Mouse (Mus musculus) cerebellum, adult 11-12 months (tissue): Measurements from ENCODE around the gene G6pc.
"Not testable (repeated sequence)": the region's sequence is repeated elsewhere in the genome, so short reads cannot be mapped to it uniquely, and the experiment has no call there.

Experiments
- DNase-seq: peaks from one replicate; pipeline ENCODE4 v3.0.0; 2022

G6pc gene

DNA sequence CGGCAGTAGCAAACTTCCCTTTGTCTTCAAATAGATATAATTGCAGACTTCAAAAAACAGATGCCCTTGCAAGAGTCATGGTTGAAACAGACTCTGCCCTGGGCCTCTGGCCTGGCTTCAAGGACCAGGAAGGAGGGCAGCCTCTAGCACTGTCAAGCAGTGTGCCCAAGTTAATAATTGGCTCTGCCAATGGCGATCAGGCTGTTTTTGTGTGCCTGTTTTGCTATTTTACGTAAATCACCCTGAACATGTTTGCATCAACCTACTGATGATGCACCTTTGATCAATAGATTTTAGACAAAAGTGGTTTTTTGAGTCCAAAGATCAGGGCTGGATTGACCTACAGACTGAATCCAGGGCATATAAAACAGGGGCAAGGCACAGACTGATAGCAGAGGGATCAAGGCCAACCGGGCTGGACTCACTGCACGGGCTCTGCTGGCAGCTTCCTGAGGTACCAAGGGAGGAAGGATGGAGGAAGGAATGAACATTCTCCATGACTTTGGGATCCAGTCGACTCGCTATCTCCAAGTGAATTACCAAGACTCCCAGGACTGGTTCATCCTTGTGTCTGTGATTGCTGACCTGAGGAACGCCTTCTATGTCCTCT, at the start of gene G6pc:
TSS of gene G6pc (plus strand) at position 236 of the 610 bp plus-strand sequence.
- no peak for DNase-seq

DNA sequence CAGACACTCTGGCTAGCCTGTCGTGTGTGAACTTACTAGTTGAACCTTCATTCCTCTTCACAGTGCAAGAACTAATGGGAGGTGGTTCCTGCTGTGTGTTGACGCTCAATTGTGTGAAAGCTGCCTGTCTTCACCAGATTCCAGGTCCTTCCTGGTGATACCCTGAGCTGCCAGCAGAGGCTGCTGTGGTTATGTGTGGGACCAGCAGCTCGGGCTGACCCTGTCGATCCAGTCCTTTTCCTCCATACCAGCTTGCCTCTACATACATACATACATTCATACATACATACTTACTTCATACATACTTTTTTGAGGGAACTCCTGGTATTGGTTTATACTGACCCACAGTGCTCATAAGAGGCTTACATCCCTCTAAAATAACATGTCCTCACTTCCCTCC, 43.8 kb upstream of the G6pc start:
- peak; percentile 54 for DNase-seq

DNA sequence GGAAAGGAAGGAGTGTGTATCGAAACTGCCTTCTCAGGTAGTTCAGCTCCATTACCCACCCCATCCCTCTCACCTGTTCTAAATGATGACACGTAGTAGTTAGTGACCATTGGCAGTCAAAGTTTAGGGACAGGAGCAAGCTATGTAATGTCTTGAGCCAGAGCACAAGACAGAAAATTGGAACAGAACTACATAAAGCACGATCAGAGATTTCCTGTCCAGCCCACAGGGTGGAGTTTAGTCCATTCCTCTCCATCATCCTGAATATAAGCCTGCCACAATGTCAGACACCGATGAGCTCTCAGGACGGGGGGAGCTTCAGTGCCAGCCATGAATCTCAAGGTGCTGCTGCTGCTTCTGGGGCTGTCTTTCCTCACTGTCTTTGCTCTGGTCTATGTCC, 42.6 kb upstream of the G6pc start, which contains the start of gene Aoc2:
TSS of gene Aoc2 (plus strand) at position 301 of the 400 bp plus-strand sequence.
- DNase-seq = no peak

DNA sequence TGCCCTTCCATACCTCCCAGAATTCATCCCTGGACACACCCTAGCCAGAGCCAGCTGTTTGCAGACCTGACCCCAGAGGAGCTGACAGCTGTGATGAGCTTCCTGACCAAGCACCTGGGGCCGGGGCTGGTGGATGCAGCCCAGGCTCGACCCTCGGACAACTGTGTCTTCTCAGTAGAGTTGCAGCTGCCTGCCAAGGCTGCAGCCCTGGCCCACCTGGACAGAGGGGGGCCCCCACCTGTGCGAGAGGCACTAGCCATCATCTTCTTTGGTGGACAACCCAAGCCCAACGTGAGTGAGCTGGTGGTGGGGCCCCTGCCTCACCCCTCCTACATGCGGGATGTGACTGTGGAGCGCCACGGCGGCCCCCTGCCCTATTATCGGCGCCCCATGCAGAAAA, 42.2 kb upstream of the G6pc start:
- not testable (repeated sequence) for DNase-seq

DNA sequence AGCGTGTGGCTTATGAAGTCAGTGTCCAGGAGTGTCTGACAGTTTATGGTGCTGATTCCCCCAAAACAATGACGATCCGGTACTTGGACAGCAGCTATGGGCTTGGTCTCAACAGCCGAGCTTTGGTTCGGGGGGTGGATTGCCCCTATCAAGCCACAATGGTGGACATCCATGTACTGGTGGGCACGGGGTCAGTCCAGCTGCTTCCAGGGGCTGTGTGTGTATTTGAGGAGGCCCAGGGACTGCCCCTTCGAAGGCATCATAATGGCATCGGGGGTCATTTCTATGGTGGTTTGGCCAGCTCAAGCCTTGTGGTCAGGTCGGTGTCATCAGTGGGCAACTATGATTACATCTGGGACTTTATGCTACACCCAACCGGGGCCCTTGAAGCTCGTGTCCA, 41.2 kb upstream of the G6pc start:
- DNase-seq = no peak

DNA sequence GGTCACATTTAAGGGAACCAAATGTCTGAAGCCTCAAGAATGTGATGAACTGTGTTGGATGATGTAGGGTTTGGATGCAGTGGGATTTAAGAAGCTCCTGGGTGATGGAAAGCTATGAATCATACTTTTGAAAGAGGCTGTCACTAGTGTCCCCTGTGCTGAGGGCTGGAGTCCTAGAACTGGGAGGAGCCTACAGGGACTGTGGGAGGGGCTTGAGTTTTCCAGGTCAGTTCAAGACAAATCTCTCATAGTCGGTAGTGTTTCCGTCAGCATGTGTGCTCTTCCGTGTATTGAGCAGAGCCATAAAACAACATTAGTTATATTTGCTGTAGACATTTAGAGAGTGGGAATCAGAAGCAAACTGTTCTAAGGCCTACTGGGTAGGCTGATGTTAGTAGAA, 40.0 kb upstream of the G6pc start:
- DNase-seq = no peak

DNA sequence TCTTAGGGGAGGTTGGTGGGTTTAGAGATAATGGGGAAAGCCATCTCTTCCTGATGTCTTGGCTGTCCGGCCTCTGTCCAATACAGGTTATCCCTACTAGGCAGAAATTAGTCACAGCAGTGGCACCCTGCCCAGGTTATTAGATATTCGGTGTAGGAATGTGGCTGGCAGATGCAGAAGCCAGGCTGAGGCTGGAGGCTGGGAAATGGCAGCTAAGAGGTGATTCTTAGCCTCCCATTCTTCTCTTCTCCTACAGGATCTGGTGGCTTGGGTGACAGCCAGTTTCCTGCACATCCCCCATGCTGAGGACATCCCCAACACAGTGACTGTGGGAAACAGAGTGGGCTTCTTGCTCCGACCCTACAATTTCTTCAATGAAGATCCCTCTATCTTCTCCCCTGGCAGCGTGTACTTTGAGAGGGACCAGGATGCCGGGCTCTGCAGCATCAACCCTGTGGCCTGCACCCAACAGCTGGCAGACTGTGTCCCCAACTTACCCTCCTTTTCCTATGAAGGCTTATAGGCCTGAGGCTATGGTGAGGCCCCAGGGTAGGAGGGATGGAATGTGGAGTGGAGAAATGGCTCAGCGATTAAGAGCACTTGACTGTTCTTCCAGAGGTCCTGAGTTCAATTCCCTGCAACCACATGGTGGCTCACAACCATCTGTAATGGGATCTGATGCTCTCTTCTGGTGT, 38.3 kb upstream of the G6pc start:
- DNase-seq = no peak

DNA sequence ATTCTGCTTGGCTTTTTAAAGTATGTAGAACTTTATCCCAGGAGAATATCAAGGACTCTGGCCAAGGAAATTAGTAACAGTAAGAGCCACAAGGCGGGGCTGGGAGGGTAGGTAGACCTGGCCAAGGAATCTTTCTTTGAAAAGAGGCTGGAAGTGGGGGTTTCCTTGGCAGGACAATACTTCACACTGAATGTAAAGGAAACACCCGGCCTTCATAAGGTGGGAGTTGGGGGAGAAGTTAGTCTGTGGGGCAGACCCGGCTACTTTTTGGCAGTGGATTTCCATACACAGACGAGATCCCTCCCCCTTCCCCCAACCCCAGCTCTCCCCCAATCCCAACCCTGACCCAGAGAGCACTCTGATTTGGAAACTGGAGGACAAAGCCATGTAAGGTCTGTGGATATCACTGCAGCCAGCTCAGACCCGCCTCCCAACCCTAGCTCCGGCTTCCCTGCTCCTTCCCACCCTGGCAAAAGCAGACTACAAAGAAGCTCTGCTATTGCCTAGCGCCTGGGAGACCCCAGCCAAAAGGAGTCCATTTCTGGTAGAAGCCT, 36.9 kb upstream of the G6pc start, which contains the start of gene Aoc3:
TSS of gene Aoc3 (plus strand) at position 235 of the 554 bp plus-strand sequence.
- DNase-seq = no peak

DNA sequence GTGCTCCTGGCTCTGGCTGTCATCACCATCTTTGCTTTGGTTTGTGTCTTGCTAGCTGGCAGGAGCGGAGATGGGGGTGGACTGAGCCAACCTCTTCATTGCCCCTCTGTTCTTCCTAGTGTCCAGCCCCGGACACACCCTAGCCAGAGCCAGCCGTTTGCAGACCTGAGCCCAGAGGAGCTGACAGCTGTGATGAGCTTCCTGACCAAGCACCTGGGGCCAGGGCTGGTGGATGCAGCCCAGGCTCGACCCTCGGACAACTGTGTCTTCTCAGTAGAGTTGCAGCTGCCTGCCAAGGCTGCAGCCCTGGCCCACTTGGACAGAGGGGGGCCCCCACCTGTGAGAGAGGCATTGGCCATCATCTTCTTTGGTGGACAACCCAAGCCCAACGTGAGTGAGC, 36.4 kb upstream of the G6pc start:
- not testable (repeated sequence) for DNase-seq

DNA sequence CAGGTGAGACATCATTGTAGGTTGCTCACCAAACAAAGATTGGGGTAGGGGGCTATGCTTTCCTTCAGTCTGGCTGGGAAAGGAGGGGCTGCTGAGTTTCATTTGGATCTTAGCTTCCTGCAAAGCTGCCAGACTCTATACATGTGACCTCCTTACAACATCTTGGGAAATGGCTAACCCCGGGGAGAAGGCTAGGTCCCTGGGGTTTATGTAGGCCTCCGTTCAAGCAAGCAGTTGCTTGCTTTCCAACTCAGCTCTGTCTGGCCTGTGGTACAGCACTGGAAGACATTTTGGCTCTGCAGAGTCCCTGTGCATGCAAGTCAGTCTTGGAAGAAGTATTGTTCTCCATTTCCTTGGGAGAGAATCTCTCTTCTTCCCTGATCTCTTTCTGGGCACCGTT, 34.8 kb upstream of the G6pc start:
- no peak for DNase-seq

DNA sequence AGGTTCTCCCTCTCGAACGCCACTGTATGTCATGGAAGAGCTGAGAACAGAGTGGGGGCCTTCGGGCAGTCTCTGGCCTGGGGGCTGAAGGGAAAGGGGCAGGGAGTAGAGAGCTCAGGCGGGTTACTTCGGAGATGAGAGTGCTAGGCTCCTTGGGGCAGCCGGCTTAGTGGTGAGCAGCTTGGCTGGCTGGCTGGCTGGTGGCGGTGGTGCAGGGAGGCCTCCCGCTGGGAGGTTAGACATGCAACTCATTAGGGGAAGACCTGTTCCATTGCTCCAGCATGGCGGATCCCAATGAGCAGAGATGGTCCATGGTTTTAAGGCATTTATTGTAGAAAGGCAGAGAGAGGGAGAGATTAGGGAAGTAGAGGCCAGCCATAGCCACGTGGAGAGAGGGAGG, 33.3 kb upstream of the G6pc start:
- no peak for DNase-seq

DNA sequence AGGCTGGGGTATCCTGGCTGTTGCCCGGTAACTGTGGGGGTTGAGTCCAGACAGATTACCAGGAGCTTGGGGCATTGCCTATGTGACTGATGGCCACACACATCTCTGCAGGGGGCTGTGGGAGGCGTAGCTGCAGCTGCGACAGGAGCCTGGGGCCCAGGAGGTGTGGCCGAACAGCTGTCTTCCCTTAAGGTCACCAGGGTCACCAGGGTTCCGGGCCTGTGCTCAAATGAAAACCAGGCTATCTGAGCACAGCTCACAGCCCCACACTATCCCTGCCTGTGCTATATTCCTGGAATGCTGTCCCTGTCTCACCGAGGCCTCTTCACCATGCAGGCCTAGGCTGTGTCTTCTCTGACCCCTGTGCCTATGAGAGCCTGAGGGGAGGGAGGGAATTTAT, 32.8 kb upstream of the G6pc start:
- DNase-seq = no peak

DNA sequence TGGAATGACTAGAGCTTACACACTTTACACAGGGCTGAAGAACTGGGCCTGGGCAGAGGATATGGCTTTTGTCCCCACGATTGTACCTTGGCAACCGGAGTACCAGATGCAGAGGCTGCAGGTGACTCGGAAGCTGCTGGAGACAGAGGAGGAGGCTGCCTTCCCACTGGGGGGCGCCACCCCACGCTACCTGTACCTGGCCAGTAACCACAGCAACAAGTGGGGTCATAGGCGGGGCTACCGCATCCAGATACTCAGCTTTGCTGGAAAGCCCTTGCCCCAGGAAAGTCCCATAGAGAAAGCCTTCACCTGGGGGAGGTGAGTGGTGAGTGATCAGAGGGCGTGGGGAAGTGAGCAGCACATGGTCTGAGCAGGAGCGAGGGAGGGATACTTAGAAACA, 31.7 kb upstream of the G6pc start:
- no peak for DNase-seq

DNA sequence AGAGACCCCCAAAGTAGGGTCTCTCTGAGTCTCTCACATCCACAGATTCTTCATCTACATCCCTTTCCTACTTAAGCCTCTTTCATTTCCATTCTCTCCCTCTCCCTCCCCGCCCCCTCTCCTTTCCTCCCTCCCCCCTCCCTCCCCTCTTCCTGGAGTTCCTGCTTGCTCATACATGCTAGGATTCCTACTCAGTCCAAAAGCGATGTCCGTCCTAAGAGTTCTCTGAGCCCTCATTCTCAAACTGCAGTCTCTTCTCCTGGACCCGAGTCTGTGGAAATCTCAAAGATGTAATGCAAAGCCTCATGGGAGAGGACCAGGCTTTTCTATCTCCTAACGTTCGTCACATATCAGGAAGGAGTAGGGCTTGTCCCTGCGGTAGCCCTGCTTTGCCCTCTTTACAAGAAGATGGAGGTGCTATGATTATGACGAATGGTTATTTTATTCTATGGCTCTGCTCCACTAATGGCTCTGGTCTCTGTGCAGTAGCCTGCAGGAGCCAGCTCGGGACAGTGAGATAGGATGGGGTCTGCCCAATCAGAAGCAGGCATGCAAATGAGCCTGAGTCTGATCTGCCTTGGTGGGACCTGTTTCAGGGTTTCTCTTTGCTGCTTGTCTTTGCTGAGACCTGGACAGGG, 29.1 kb upstream of the G6pc start:
- DNase-seq = peak; percentile 23

DNA sequence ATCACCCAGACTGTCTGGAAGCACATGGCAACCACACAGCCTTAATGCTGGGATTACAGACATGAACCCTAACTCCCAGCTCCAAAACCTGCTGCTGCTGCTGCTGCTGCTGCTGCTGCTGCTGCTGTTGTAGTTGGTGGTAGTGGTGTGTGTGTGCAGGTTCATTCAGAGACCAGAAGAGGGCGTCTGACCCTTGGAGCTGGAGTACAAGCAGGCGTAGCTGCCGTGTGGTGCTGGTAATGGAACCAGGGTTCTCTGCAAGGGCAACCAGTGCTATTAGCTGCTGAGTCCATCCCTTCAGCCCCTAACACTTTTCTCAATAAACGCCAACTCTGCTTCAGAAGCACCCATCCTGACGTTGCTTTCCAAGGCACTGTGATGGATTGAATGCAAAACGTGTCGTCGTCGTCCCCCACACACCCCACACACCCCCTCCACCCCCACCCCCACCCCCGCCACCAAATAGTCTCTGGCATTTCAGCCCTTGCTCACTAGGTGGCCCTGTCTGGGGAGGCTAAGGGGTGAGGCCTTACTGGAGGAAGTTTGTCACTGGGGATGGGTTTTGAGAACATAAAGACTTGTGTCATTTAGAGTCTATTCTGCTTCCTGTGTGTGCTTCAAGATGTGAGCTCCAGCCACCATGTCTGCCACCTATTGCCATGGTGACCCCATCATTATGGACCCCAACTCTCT, 20.1 kb upstream of the G6pc start:
- DNase-seq = no peak

DNA sequence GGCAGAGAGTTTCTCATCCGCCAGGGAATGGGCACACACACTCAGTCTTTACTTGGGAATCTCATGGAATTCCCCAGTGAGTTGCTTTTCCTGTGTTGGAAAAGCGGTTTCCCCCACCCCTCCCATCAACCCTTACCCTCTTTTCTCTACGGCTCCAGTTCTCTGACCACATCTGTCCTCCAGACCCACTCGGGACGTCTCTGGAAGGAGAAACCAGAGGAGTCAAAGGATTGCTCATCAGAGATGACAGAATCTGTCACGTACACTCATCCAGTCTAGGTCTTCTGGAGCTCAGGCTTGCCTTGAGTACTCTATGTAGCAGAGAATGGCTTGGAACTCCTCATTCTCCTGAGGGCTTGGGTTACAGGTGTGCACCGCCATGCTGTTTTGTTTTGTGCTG, 18.6 kb upstream of the G6pc start:
- no peak for DNase-seq

DNA sequence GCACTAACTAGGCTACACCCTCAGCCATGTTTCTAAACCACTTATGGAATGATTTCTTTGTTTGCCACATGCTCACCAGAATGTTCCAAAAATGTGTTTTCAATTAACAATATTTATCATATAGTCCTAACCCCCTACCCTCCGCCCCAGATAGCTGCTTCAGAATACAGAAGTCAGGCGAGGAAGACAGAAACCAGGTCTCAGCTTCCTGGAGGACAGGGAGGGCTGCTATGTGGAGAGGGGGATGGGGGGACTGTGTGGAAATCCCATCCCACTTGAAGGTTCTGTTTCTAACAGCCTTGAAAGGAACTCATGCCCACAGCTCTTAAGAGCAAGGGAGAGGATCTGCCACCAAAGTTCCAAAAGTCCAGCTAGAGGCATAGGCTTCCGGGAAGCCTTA, 18.1 kb upstream of the G6pc start:
- no peak for DNase-seq

DNA sequence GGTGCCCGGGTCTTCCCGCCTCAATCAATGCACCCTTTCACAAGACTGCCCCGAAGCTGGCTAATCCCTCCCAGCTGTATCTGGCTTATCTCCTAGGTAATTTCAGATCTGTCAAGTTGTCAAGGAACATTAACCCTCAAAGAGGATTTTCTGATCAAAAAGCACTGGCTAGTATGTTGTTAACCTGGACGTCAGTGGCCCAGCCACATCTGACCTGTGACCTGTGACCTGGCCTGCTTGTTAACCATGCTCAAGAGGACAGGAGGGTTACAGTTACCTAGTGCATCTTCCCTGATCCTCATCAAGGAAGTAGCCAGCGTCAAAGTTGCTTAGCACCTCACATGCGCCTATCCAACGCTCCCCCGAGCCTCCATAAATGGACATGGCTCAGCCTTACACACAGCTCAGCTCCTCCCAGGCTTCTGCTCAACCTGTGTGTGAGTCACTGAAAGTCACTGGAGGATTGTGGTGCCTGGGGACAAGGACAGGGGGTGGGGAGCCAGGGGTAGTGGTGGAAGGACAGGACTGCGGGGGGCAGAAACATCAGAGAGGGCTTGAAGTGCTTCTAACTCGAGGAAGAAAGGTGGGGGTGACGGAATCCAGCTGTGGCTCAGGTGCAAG, 16.2 kb upstream of the G6pc start:
- no peak for DNase-seq

DNA sequence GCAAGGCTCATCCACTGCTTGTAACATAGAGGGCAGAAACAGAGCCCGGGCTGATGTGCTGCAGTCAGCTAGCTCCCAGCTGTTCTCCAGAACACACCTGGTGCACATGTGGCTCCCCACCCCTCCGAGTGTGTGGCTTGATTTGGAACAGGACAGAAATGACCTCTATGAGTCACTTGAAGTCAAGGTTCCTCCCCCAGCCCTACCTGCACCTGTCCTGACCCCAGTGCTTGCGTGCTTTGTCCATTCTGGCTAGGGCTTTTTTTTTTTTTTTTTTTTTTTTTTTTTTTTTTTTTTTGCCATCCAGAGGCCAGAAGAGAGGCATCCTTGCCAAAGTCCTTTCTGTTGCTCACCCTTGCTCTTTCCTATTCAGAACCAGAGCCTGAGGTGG, 15.6 kb upstream of the G6pc start:
- no peak for DNase-seq

DNA sequence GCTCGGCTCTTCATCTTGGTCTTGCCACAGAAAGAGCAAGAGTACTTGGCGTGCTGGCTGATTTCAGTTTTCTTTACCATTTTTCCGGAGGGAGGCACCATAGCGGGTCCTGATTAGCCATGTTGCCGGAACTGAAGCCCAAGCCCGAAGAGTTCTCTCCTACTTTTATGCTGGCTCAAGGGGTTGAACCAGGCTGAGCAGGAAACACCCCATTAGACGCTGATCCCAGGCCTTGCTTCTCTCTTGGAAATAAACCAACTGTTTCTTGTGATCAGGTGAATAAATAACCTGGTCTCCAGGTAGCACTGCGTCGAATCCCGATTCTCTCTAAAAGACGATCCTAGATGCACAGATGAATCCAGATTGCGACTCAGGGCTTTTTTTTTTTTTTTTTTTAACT, 13.9 kb upstream of the G6pc start:
- DNase-seq = no peak

DNA sequence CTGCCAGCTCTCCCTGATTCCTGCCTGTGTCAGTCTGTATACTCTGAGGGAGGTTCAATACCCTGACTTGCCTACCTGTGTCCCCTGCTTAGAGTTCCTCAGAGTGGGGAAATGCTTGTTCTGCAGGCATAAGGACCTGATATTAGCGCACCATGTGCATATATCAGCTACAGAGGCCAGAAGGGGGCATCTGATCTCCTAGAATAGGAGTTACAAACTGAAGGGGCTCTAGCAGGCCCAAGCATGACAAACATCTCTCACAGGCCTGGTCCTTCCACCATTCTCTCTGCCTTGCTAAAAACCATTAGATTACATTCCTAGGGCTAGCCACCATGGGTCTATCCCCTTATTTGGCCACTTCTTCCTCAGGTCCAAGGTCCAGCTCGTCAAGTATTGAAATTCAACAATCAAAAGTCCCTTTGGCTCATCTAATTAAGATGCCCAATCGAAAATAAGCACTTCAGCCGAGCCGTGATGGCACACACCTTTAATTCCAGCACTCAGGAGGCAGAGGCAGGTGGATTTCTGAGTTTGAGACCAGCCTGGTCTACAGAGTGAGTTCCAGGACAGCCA, 12.8 kb upstream of the G6pc start:
- DNase-seq = no peak

DNA sequence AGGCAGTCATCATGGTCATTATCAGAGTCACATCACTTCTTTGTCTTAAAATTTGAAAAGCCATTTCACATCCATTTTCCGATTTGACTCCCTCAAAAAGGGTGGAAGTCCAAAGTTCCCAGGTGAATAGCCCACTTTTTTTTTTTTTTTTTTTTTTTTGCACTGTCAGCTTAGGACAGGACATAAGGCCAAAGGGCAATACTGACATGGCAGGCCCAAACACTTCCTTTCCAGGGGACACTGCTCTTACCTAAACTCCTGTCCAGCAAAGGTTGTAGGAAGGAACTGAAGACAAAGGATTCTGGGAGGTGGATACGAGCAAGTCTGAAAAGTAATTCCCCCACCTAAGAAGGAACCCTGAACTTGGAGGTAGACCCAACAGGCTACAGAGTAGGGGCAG, 11.4 kb upstream of the G6pc start:
- DNase-seq = no peak
